Mouse (Mus musculus): ENCODE measurements around the gene Cacna1d. TPM values are rescaled to one million over a fixed set of nuclear protein-coding genes. Genes with fewer than 3 reads are reported as not detected.

Gene Cacna1d
- polyA plus RNA-seq, 1 experiment from 2014 or later, result 1.5 TPM

GRCm38 (mm10) chr14:30033405-30033804 is 457.9 kb downstream of the Cacna1d start:
- ATAC-seq, result no peak

GRCm38 (mm10) chr14:30027378-30027777 is 463.9 kb downstream of the Cacna1d start:
- no peak overlapping the region for H3K9ac ChIP-seq (ENCODE audit: low read depth, low read length)
- H3K9me3 ChIP-seq (ENCODE audit: control insufficient read depth), result no peaks in the 10 kb centered on the region
- no peak overlapping the region for H3K27ac ChIP-seq (ENCODE audit: low read depth, low read length)
- H3K4me3 ChIP-seq (ENCODE audit: low read depth, low read length), result no peak overlapping the region
- H3K4me2 ChIP-seq (replicated peaks; ENCODE audit: low read depth), result no peak overlapping the region
- no peaks in the 10 kb centered on the region for H3K4me1 ChIP-seq (replicated peaks; ENCODE audit: control insufficient read depth, insufficient read depth, low read length)
- ATAC-seq, result no peak
- no peaks in the 10 kb centered on the region for H3K27me3 ChIP-seq (replicated peaks; ENCODE audit: control insufficient read depth, insufficient read depth, low read length)
- H3K36me3 ChIP-seq (ENCODE audit: control insufficient read depth, insufficient read depth), result no peaks in the 10 kb centered on the region
- 52% methylated on average over 2 of the region's 2 CpGs for WGBS
- peak; percentile 63 for TF ChIP-seq CTCF (IDR thresholded peaks at IDR 0.05; ENCODE audit: low read depth)

More at GRCm38 (mm10) chr14:30033405-30033804, 457.9 kb downstream of the Cacna1d start:
- Histone ChIP-seq H3K9ac (ENCODE audit: low read depth, low read length) (no peak overlapping the region), H3K4me1 (replicated peaks; ENCODE audit: control insufficient read depth, insufficient read depth, low read length) (no peaks in the 10 kb centered on the region), H3K9me3 (ENCODE audit: control insufficient read depth) (no peaks in the 10 kb centered on the region), H3K4me2 (replicated peaks; ENCODE audit: low read depth) (no peak overlapping the region), H3K27ac (ENCODE audit: low read depth, low read length) (no peak overlapping the region), H3K36me3 (ENCODE audit: control insufficient read depth, insufficient read depth) (peaks cover 15% of the 10 kb centered on the region; the same call in 1 of the 2 replicates), H3K27me3 (replicated peaks; ENCODE audit: control insufficient read depth, insufficient read depth, low read length) (no peaks in the 10 kb centered on the region), H3K4me3 (ENCODE audit: low read depth, low read length) (no peak overlapping the region)
- 75% methylated on average over 8 of the region's 8 CpGs for WGBS
- TF ChIP-seq CTCF (IDR thresholded peaks at IDR 0.05; ENCODE audit: low read depth), result no peak

DNA sequence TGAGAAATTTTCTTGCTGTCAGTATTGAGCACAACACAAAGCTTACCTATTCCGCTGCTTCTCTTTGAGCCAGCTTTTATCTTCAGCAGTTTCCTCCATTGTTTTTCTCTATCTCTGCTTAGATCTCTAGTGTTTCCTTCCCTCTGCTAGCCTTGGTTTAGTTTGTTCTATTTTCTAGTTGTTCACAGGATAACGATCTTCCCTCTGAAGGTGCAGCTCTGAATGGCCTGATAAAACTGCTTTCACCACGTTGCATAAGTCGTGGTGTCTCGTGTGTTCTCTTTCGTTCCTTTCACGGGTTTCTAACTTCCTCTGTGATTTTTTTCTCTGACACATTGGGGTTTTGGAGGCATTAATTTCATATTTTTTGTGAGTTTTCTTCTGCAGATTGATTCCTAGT is 466.9 kb downstream of the Cacna1d start:
- WGBS, result 19% methylated on average over 7 of the region's 7 CpGs
- no peaks in the 10 kb centered on the region for H3K36me3 ChIP-seq (ENCODE audit: control insufficient read depth, insufficient read depth)
- no peak overlapping the region for H3K4me2 ChIP-seq (replicated peaks; ENCODE audit: low read depth)
- no peak overlapping the region for H3K9ac ChIP-seq (ENCODE audit: low read depth, low read length)
- H3K27me3 ChIP-seq (replicated peaks; ENCODE audit: control insufficient read depth, insufficient read depth, low read length), result no peaks in the 10 kb centered on the region
- no peak for ATAC-seq
- no peak overlapping the region for H3K4me3 ChIP-seq (ENCODE audit: low read depth, low read length)
- no peak for TF ChIP-seq CTCF (IDR thresholded peaks at IDR 0.05; ENCODE audit: low read depth)
- no peaks in the 10 kb centered on the region for H3K4me1 ChIP-seq (replicated peaks; ENCODE audit: control insufficient read depth, insufficient read depth, low read length)
- H3K9me3 ChIP-seq (ENCODE audit: control insufficient read depth), result no peaks in the 10 kb centered on the region
- H3K27ac ChIP-seq (ENCODE audit: low read depth, low read length), result no peak overlapping the region

GRCm38 (mm10) chr14:30022471-30022870 is 468.8 kb downstream of the Cacna1d start:
- 91% methylated on average over 6 of the region's 6 CpGs for WGBS
- Histone ChIP-seq H3K36me3 (ENCODE audit: control insufficient read depth, insufficient read depth) (no peaks in the 10 kb centered on the region), H3K4me3 (ENCODE audit: low read depth, low read length) (no peak overlapping the region), H3K4me1 (replicated peaks; ENCODE audit: control insufficient read depth, insufficient read depth, low read length) (no peaks in the 10 kb centered on the region; the same call in 1 of the 2 replicates), H3K4me2 (replicated peaks; ENCODE audit: low read depth) (no peak overlapping the region), H3K9me3 (ENCODE audit: control insufficient read depth) (no peaks in the 10 kb centered on the region), H3K9ac (ENCODE audit: low read depth, low read length) (no peak overlapping the region), H3K27ac (ENCODE audit: low read depth, low read length) (no peak overlapping the region), H3K27me3 (replicated peaks; ENCODE audit: control insufficient read depth, insufficient read depth, low read length) (no peaks in the 10 kb centered on the region)
- no peak for ATAC-seq
- no peak for TF ChIP-seq CTCF (IDR thresholded peaks at IDR 0.05; ENCODE audit: low read depth)

- H3K27ac ChIP-seq (ENCODE audit: low read depth, low read length), result no peak overlapping the region
- no peak overlapping the region for H3K9ac ChIP-seq (ENCODE audit: low read depth, low read length)
- ATAC-seq, result no peak
- no peak for TF ChIP-seq CTCF (IDR thresholded peaks at IDR 0.05; ENCODE audit: low read depth)
- H3K36me3 ChIP-seq (ENCODE audit: control insufficient read depth, insufficient read depth), result no peaks in the 10 kb centered on the region
- no peak overlapping the region for H3K4me3 ChIP-seq (ENCODE audit: low read depth, low read length)
- 56% methylated on average over 9 of the region's 9 CpGs for WGBS
- no peak overlapping the region for H3K4me2 ChIP-seq (replicated peaks; ENCODE audit: low read depth)
- no peaks in the 10 kb centered on the region for H3K27me3 ChIP-seq (replicated peaks; ENCODE audit: control insufficient read depth, insufficient read depth, low read length)
- H3K9me3 ChIP-seq (ENCODE audit: control insufficient read depth), result no peaks in the 10 kb centered on the region
- H3K4me1 ChIP-seq (replicated peaks; ENCODE audit: control insufficient read depth, insufficient read depth, low read length), result no peaks in the 10 kb centered on the region; the same call in 1 of the 2 replicates
These were observed 471.3 kb downstream of the Cacna1d start for GRCm38 (mm10) chr14:30019792-30020575.

GRCm38 (mm10) chr14:30019375-30019774 is 471.9 kb downstream of the Cacna1d start:
- Histone ChIP-seq H3K4me3 (ENCODE audit: low read depth, low read length) (no peak overlapping the region), H3K4me1 (replicated peaks; ENCODE audit: control insufficient read depth, insufficient read depth, low read length) (no peaks in the 10 kb centered on the region; the same call in 1 of the 2 replicates), H3K36me3 (ENCODE audit: control insufficient read depth, insufficient read depth) (no peaks in the 10 kb centered on the region), H3K4me2 (replicated peaks; ENCODE audit: low read depth) (no peak overlapping the region), H3K27ac (ENCODE audit: low read depth, low read length) (no peak overlapping the region), H3K9me3 (ENCODE audit: control insufficient read depth) (no peaks in the 10 kb centered on the region), H3K27me3 (replicated peaks; ENCODE audit: control insufficient read depth, insufficient read depth, low read length) (no peaks in the 10 kb centered on the region), H3K9ac (ENCODE audit: low read depth, low read length) (no peak overlapping the region)
- WGBS, result 94% methylated on average over 8 of the region's 8 CpGs
- no peak for TF ChIP-seq CTCF (IDR thresholded peaks at IDR 0.05; ENCODE audit: low read depth)
- no peak for ATAC-seq

Data from intestine, postnatal 0 days (tissue).